9 mouse cellular contexts compared by ENCODE assay signal in the genomic region with DNA sequence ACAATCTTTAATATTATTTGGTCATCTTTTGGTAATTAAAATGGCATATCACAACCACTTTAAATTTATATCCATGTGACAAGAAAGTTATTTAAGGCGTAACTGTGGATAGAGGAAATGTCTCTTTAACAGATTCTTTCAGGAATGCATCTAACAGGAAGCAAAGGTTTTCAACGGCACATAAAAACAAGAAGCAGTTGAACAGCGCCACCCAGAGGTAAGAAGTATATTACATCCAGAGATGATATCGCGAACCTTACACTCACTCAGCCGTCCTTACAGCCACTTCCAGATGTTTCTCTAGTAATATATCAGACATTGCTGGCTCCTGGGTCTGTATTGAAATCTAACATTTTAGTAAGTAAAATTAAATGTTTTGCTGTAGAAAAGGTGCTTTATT.
DNase-seq lines count a peak whose midpoint lies in the region; ATAC-seq and TF ChIP-seq lines count a peak whose summit lies in the region.
"Had no signal": no experiment of that assay in that cellular context is flagged by ENCODE, and none has a peak within 500 bp of the region (broad histone marks: within the 10 kb centered on the region; RNA-seq: fewer than 3 reads in every experiment).

No protein-coding gene starts in this region.

- no peak overlapping the region for H3K4me3 ChIP-seq in kidney, embryonic 16.5 days (ENCODE audit: low read length)
- no peak overlapping the region for H3K4me3 ChIP-seq in embryonic facial prominence, embryonic 14.5 days (ENCODE audit: low read depth, low read length)
- H3K4me3 ChIP-seq in liver, postnatal 0 days (ENCODE audit: low read depth, low read length) = no peak overlapping the region
- H3K4me3 ChIP-seq: erythroblast, embryonic 14.5 days had no signal

- no peak for TF ChIP-seq EP300 in liver, postnatal 0 days (IDR thresholded peaks at IDR 0.05; ENCODE audit: low read depth)

- no peak overlapping the region for H3K27ac ChIP-seq in kidney, embryonic 16.5 days (ENCODE audit: low read length)
- no peak overlapping the region for H3K27ac ChIP-seq in embryonic facial prominence, embryonic 14.5 days (replicated peaks; ENCODE audit: low read depth, low read length)
- H3K27ac ChIP-seq in liver, postnatal 0 days (ENCODE audit: low read depth) = no peak overlapping the region

- 1% methylated on average over 6 of the region's 6 CpGs for WGBS in kidney, embryonic 16.5 days
- 0% methylated on average over 6 of the region's 6 CpGs for WGBS in embryonic facial prominence, embryonic 14.5 days
- under 1% methylated on average over 6 of the region's 6 CpGs for WGBS in liver, postnatal 0 days (ENCODE audit: insufficient replicate concordance)

- H3K27me3 ChIP-seq in kidney, embryonic 16.5 days (ENCODE audit: insufficient read depth, low read length) = no peaks in the 10 kb centered on the region
- H3K27me3 ChIP-seq in embryonic facial prominence, embryonic 14.5 days (replicated peaks; ENCODE audit: control insufficient read depth, insufficient read depth, low read length) = peaks cover 31% of the 10 kb centered on the region
- peaks cover 22% of the 10 kb centered on the region for H3K27me3 ChIP-seq in liver, postnatal 0 days (ENCODE audit: insufficient read depth, low read length)

- no peak for ATAC-seq in kidney, embryonic 16.5 days (ENCODE audit: low FRiP score, low TSS enrichment)
- 0 out of 2 replicates have a peak, but pooled peaks have one; percentile 31 for ATAC-seq in embryonic facial prominence, embryonic 14.5 days (ENCODE audit: low read depth)
- no peak for ATAC-seq in liver, postnatal 0 days
- ATAC-seq in erythroid progenitor cell, adult 5-6 weeks (replicated peaks; ENCODE audit: low FRiP score, poor library complexity, severe bottlenecking) = no peak

- H3K9ac ChIP-seq in kidney, embryonic 16.5 days (replicated peaks; ENCODE audit: low read length) = no peak overlapping the region
- no peak overlapping the region for H3K9ac ChIP-seq in embryonic facial prominence, embryonic 14.5 days (ENCODE audit: low read depth, low read length)
- H3K9ac ChIP-seq in liver, postnatal 0 days (replicated peaks) = no peak overlapping the region

- DNase-seq in kidney, adult 18-20 months = peak; percentile 59
- DNase-seq in T-cell, adult 2 months (ENCODE audit: low spot score) = peak; percentile 64
- DNase-seq in embryonic facial prominence, embryonic 14.5 days (ENCODE audit: low spot score) = peak; percentile 87
- peak; percentile 91 for DNase-seq in kidney, adult 9 months
- peak; percentile 47 for DNase-seq in liver, postnatal 0 days
- DNase-seq in retina, postnatal 1 day = peak; percentile 88

- peaks cover 27% of the 10 kb centered on the region for H3K4me1 ChIP-seq in kidney, embryonic 16.5 days (ENCODE audit: insufficient read depth, low read length)
- H3K4me1 ChIP-seq in embryonic facial prominence, embryonic 14.5 days (ENCODE audit: control insufficient read depth, insufficient read depth, low read length) = peaks cover 13% of the 10 kb centered on the region
- H3K4me1 ChIP-seq in liver, postnatal 0 days (ENCODE audit: insufficient read depth) = peaks cover 11% of the 10 kb centered on the region; the same call in 1 of the 2 replicates

- TF ChIP-seq CTCF in liver, postnatal 0 days (IDR thresholded peaks at IDR 0.05; ENCODE audit: low read depth) = peak; percentile 91

- H3K36me3 ChIP-seq in kidney, embryonic 16.5 days (ENCODE audit: insufficient read depth, low read length) = no peaks in the 10 kb centered on the region
- H3K36me3 ChIP-seq in embryonic facial prominence, embryonic 14.5 days (ENCODE audit: control insufficient read depth, insufficient read depth, low read length) = no peaks in the 10 kb centered on the region
- H3K36me3 ChIP-seq in liver, postnatal 0 days (replicated peaks; ENCODE audit: insufficient read depth, low read length) = no peaks in the 10 kb centered on the region

- no peaks in the 10 kb centered on the region for H3K9me3 ChIP-seq in kidney, embryonic 16.5 days (ENCODE audit: low read length)
- H3K9me3 ChIP-seq in embryonic facial prominence, embryonic 14.5 days (ENCODE audit: control insufficient read depth, low read length) = no peaks in the 10 kb centered on the region
- no peaks in the 10 kb centered on the region for H3K9me3 ChIP-seq in liver, postnatal 0 days (ENCODE audit: low read length)

- H3K4me2 ChIP-seq in kidney, embryonic 16.5 days (replicated peaks; ENCODE audit: low read depth, low read length) = no peak overlapping the region
- H3K4me2 ChIP-seq in embryonic facial prominence, embryonic 14.5 days (ENCODE audit: low read depth, low read length) = no peak overlapping the region
- no peak overlapping the region for H3K4me2 ChIP-seq in liver, postnatal 0 days (ENCODE audit: low read depth, low read length)
